Mouse (Mus musculus) testis, adult 2 months (tissue): ENCODE results near the gene Lrrc28.

Source experiments
- CTCF ChIP-seq: fragments of 200-500 bp; IDR thresholded peaks from 2 replicates; pipeline ENCODE4 v1.5.1; 2012; ENCODE audit warnings: low read depth, mild to moderate bottlenecking, inconsistent platforms, low read length, moderate library complexity; ENCODE audit not compliant: control insufficient read depth, insufficient read depth, insufficient replicate concordance
- POLR2A ChIP-seq: fragments of 200-500 bp; IDR thresholded peaks from 2 replicates; pipeline ENCODE4 v1.6.1; 2012; ENCODE audit warnings: low read depth, mild to moderate bottlenecking, inconsistent platforms, low read length, moderate library complexity; ENCODE audit not compliant: control insufficient read depth

- TF ChIP-seq POLR2A = no peak
- no peak for TF ChIP-seq CTCF
Measured at GRCm38 (mm10) chr7:67479168-67479567, 165.9 kb downstream of the Lrrc28 start.
